Mouse (Mus musculus) C2C12 (cell line): ENCODE data around the gene Btnl10.

ENCODE experiments used
- CTCF ChIP-seq: IDR thresholded peaks from one replicate; pipeline ENCODE4 v1.5.1; 2011; ENCODE audit not compliant: control insufficient read depth, insufficient read depth, insufficient read length
- MAX ChIP-seq: IDR thresholded peaks from one replicate; pipeline ENCODE4 v1.6.1; 2011; ENCODE audit warnings: mild to moderate bottlenecking, control low read depth
- MYOG ChIP-seq: IDR thresholded peaks from one replicate; pipeline ENCODE4 v1.6.1; 2011; ENCODE audit not compliant: control insufficient read depth, insufficient read length; ENCODE audit errors: extremely low read depth
- USF1 ChIP-seq: IDR thresholded peaks from one replicate; pipeline ENCODE4 v1.6.1; 2011; ENCODE audit warnings: low read depth, mild to moderate bottlenecking, control low read depth, moderate library complexity

DNA sequence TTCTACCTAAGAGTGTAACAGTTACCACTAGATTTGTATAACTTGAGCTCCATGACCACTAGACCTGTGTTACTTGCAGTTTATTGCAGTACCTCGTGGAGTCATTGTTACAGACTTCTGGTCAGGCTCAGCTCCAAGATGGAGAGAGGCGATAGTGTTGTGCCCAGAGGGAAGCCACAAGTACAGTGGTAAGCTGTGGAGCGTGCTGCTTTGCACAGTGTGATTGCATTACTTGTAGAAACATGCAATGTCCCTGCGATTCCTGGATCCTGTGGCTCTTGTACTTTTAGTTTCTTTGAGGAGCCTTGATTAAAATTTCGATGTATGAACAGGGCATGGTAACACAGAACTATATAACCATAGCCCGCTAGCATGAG is 49.8 kb upstream of the Btnl10 start:
- no peak for TF ChIP-seq MYOG
- no peak for TF ChIP-seq CTCF
- no peak for TF ChIP-seq MAX
- no peak for TF ChIP-seq USF1
